Mouse (Mus musculus): ENCODE results near the gene Hsf5. TPM values are rescaled to one million over a fixed set of nuclear protein-coding genes. Genes with fewer than 3 reads are reported as not detected.

Hsf5 gene
- polyA plus RNA-seq, 1 experiment, result 0.02 TPM

GRCm38 (mm10) chr11:87574520-87575180, 42.3 kb upstream of the Hsf5 start:
- Histone ChIP-seq H3K36me3 (ENCODE audit: control insufficient read depth, insufficient read depth) (no peaks in the 10 kb centered on the region), H3ac (ENCODE audit: control insufficient read depth, insufficient read length, low read depth) (no peak overlapping the region), H3K27me3 (ENCODE audit: control insufficient read depth, insufficient read depth, insufficient read length) (peaks cover 64% of the 10 kb centered on the region)

GRCm38 (mm10) chr11:87577601-87578248, 39.2 kb upstream of the Hsf5 start:
- peaks cover 43% of the 10 kb centered on the region for H3K27me3 ChIP-seq (ENCODE audit: control insufficient read depth, insufficient read depth, insufficient read length)
- H3K79me2 ChIP-seq (ENCODE audit: control insufficient read depth, insufficient read depth), result no peaks in the 10 kb centered on the region
- H3K4me3 ChIP-seq (ENCODE audit: insufficient read depth, poor library complexity, severe bottlenecking), result no peak overlapping the region
- H3ac ChIP-seq (ENCODE audit: control insufficient read depth, insufficient read length, low read depth), result no peak overlapping the region
- no peak for TF ChIP-seq USF1 (IDR thresholded peaks at IDR 0.05; ENCODE audit: low read depth)
- no peaks in the 10 kb centered on the region for H3K36me3 ChIP-seq (ENCODE audit: control insufficient read depth, insufficient read depth)
- no peaks in the 10 kb centered on the region for H3K79me3 ChIP-seq (ENCODE audit: low read depth)

More at GRCm38 (mm10) chr11:87574520-87575180, 42.3 kb upstream of the Hsf5 start:
- Histone ChIP-seq H3K79me2 (ENCODE audit: control insufficient read depth, insufficient read depth) (no peaks in the 10 kb centered on the region), H3K4me3 (ENCODE audit: insufficient read depth, poor library complexity, severe bottlenecking) (no peak overlapping the region), H3K79me3 (ENCODE audit: low read depth) (no peaks in the 10 kb centered on the region)
- no peak for TF ChIP-seq CEBPB (IDR thresholded peaks at IDR 0.05; ENCODE audit: low read depth)

GRCm38 (mm10) chr11:87578249-87578962, 38.6 kb upstream of the Hsf5 start:
- Histone ChIP-seq H3K27me3 (ENCODE audit: control insufficient read depth, insufficient read depth, insufficient read length) (peaks cover 37% of the 10 kb centered on the region), H3K4me3 (ENCODE audit: insufficient read depth, poor library complexity, severe bottlenecking) (no peak overlapping the region), H3K79me3 (ENCODE audit: low read depth) (no peaks in the 10 kb centered on the region), H3K79me2 (ENCODE audit: control insufficient read depth, insufficient read depth) (no peaks in the 10 kb centered on the region), H3K36me3 (ENCODE audit: control insufficient read depth, insufficient read depth) (no peaks in the 10 kb centered on the region), H3ac (ENCODE audit: control insufficient read depth, insufficient read length, low read depth) (no peak overlapping the region)
- TF ChIP-seq MYOG (IDR thresholded peaks at IDR 0.05; ENCODE audit: control insufficient read depth, extremely low read depth, insufficient read length), result no peak
- no peak for TF ChIP-seq CEBPB (IDR thresholded peaks at IDR 0.05; ENCODE audit: low read depth)
- TF ChIP-seq USF1 (IDR thresholded peaks at IDR 0.05; ENCODE audit: low read depth), result no peak
- TF ChIP-seq FOSL1 (IDR thresholded peaks at IDR 0.05; ENCODE audit: insufficient read depth, low read length, poor library complexity, severe bottlenecking), result no peak

- TF ChIP-seq USF1 (IDR thresholded peaks at IDR 0.05; ENCODE audit: low read depth), result no peak
- no peak for TF ChIP-seq MYOG (IDR thresholded peaks at IDR 0.05; ENCODE audit: control insufficient read depth, extremely low read depth, insufficient read length)
- no peak for TF ChIP-seq MYOD1 (IDR thresholded peaks at IDR 0.05; ENCODE audit: control insufficient read depth, insufficient read length, low read depth)
- no peak for TF ChIP-seq MAX (IDR thresholded peaks at IDR 0.05)
- TF ChIP-seq CTCF (IDR thresholded peaks at IDR 0.05; ENCODE audit: control insufficient read depth, insufficient read depth, insufficient read length), result no peak
- no peak for TF ChIP-seq CEBPB (IDR thresholded peaks at IDR 0.05; ENCODE audit: low read depth)
- no peak for TF ChIP-seq FOSL1 (IDR thresholded peaks at IDR 0.05; ENCODE audit: insufficient read depth, low read length, poor library complexity, severe bottlenecking)
- H3K79me2 ChIP-seq (ENCODE audit: control insufficient read depth, insufficient read depth), result no peaks in the 10 kb centered on the region
- no peak overlapping the region for H3K4me3 ChIP-seq (ENCODE audit: insufficient read depth, poor library complexity, severe bottlenecking)
- H3ac ChIP-seq (ENCODE audit: control insufficient read depth, insufficient read length, low read depth), result no peak overlapping the region
- peaks cover 31% of the 10 kb centered on the region for H3K27me3 ChIP-seq (ENCODE audit: control insufficient read depth, insufficient read depth, insufficient read length)
- H3K36me3 ChIP-seq (ENCODE audit: control insufficient read depth, insufficient read depth), result no peaks in the 10 kb centered on the region
- H3K79me3 ChIP-seq (ENCODE audit: low read depth), result no peaks in the 10 kb centered on the region
These were observed 37.9 kb upstream of the Hsf5 start for GRCm38 (mm10) chr11:87578963-87579601.

GRCm38 (mm10) chr11:87579713-87580112, 37.3 kb upstream of the Hsf5 start:
- H3K4me3 ChIP-seq (ENCODE audit: insufficient read depth, poor library complexity, severe bottlenecking), result no peak overlapping the region
- H3K27me3 ChIP-seq (ENCODE audit: control insufficient read depth, insufficient read depth, insufficient read length), result peaks cover 27% of the 10 kb centered on the region
- no peaks in the 10 kb centered on the region for H3K36me3 ChIP-seq (ENCODE audit: control insufficient read depth, insufficient read depth)
- no peak overlapping the region for H3ac ChIP-seq (ENCODE audit: control insufficient read depth, insufficient read length, low read depth)
- no peak for TF ChIP-seq CEBPB (IDR thresholded peaks at IDR 0.05; ENCODE audit: low read depth)
- TF ChIP-seq MYOD1 (IDR thresholded peaks at IDR 0.05; ENCODE audit: control insufficient read depth, insufficient read length, low read depth), result no peak
- TF ChIP-seq MYOG (IDR thresholded peaks at IDR 0.05; ENCODE audit: control insufficient read depth, extremely low read depth, insufficient read length), result no peak
- no peak for TF ChIP-seq MAX (IDR thresholded peaks at IDR 0.05)
- TF ChIP-seq USF1 (IDR thresholded peaks at IDR 0.05; ENCODE audit: low read depth), result no peak
- no peak for TF ChIP-seq FOSL1 (IDR thresholded peaks at IDR 0.05; ENCODE audit: insufficient read depth, low read length, poor library complexity, severe bottlenecking)
- no peak for TF ChIP-seq CTCF (IDR thresholded peaks at IDR 0.05; ENCODE audit: control insufficient read depth, insufficient read depth, insufficient read length)
- H3K79me3 ChIP-seq (ENCODE audit: low read depth), result no peaks in the 10 kb centered on the region
- H3K79me2 ChIP-seq (ENCODE audit: control insufficient read depth, insufficient read depth), result no peaks in the 10 kb centered on the region
